Mouse (Mus musculus): ENCODE results near the gene Nipbl. TPM values are rescaled to one million over a fixed set of nuclear protein-coding genes. Genes with fewer than 3 reads are reported as not detected.

Nipbl gene
- polyA plus RNA-seq, 1 experiment: 7.1 TPM

GRCm38 (mm10) chr15:8325629-8326028, 118.6 kb downstream of the Nipbl start:
- WGBS: 94% methylated on average over 2 of the region's 2 CpGs
- DNase-seq: no peak
- TF ChIP-seq CTCF (IDR thresholded peaks at IDR 0.05; ENCODE audit: insufficient read depth, low read length): no peak
- no peak for TF ChIP-seq POLR2A (IDR thresholded peaks at IDR 0.05; ENCODE audit: borderline replicate concordance, extremely low read depth, low read depth, low read length)
- Histone ChIP-seq H3K4me1 (ENCODE audit: control insufficient read depth, insufficient read depth, low read length) (no peaks in the 10 kb centered on the region), H3K4me3 (replicated peaks; ENCODE audit: extremely low read depth, low read depth, low read length) (no peak overlapping the region)

GRCm38 (mm10) chr15:8324833-8325232, 119.4 kb downstream of the Nipbl start:
- no peak for DNase-seq
- TF ChIP-seq POLR2A (IDR thresholded peaks at IDR 0.05; ENCODE audit: borderline replicate concordance, extremely low read depth, low read depth, low read length): no peak
- TF ChIP-seq CTCF (IDR thresholded peaks at IDR 0.05; ENCODE audit: insufficient read depth, low read length): no peak
- WGBS: 94% methylated on average over 2 of the region's 2 CpGs
- Histone ChIP-seq H3K4me1 (ENCODE audit: control insufficient read depth, insufficient read depth, low read length) (no peaks in the 10 kb centered on the region), H3K4me3 (replicated peaks; ENCODE audit: extremely low read depth, low read depth, low read length) (no peak overlapping the region)

- Histone ChIP-seq H3K4me1 (ENCODE audit: control insufficient read depth, insufficient read depth, low read length) (no peaks in the 10 kb centered on the region), H3K4me3 (replicated peaks; ENCODE audit: extremely low read depth, low read depth, low read length) (no peak overlapping the region)
- TF ChIP-seq CTCF (IDR thresholded peaks at IDR 0.05; ENCODE audit: insufficient read depth, low read length) (no peak), POLR2A (IDR thresholded peaks at IDR 0.05; ENCODE audit: borderline replicate concordance, extremely low read depth, low read depth, low read length) (no peak)
- 88% methylated on average over 4 of the region's 4 CpGs for WGBS
- DNase-seq: no peak
Observed at GRCm38 (mm10) chr15:8324061-8324460, 120.2 kb downstream of the Nipbl start.

- Histone ChIP-seq H3K4me3 (replicated peaks; ENCODE audit: extremely low read depth, low read depth, low read length) (no peak overlapping the region), H3K4me1 (ENCODE audit: control insufficient read depth, insufficient read depth, low read length) (no peaks in the 10 kb centered on the region)
- TF ChIP-seq CTCF (IDR thresholded peaks at IDR 0.05; ENCODE audit: insufficient read depth, low read length) (no peak), POLR2A (IDR thresholded peaks at IDR 0.05; ENCODE audit: borderline replicate concordance, extremely low read depth, low read depth, low read length) (no peak)
- no peak for DNase-seq
- WGBS: 85% methylated on average over 5 of the region's 5 CpGs
Observed at GRCm38 (mm10) chr15:8321491-8321890, 122.8 kb downstream of the Nipbl start.

- Histone ChIP-seq H3K4me1 (ENCODE audit: control insufficient read depth, insufficient read depth, low read length) (no peaks in the 10 kb centered on the region), H3K4me3 (replicated peaks; ENCODE audit: extremely low read depth, low read depth, low read length) (no peak overlapping the region)
- no peak for DNase-seq
- TF ChIP-seq POLR2A (IDR thresholded peaks at IDR 0.05; ENCODE audit: borderline replicate concordance, extremely low read depth, low read depth, low read length) (no peak), CTCF (IDR thresholded peaks at IDR 0.05; ENCODE audit: insufficient read depth, low read length) (no peak)
- 95% methylated on average over 5 of the region's 5 CpGs for WGBS
Observed at GRCm38 (mm10) chr15:8319191-8319590, 125.1 kb downstream of the Nipbl start.

GRCm38 (mm10) chr15:8317381-8317780, 126.9 kb downstream of the Nipbl start:
- WGBS: 91% methylated on average over 4 of the region's 4 CpGs
- no peak for TF ChIP-seq CTCF (IDR thresholded peaks at IDR 0.05; ENCODE audit: insufficient read depth, low read length)
- no peak for TF ChIP-seq POLR2A (IDR thresholded peaks at IDR 0.05; ENCODE audit: borderline replicate concordance, extremely low read depth, low read depth, low read length)
- no peaks in the 10 kb centered on the region for H3K4me1 ChIP-seq (ENCODE audit: control insufficient read depth, insufficient read depth, low read length)
- no peak overlapping the region for H3K4me3 ChIP-seq (replicated peaks; ENCODE audit: extremely low read depth, low read depth, low read length)
- DNase-seq: no peak

GRCm38 (mm10) chr15:8305474-8305873, 138.8 kb downstream of the Nipbl start:
- TF ChIP-seq CTCF (IDR thresholded peaks at IDR 0.05; ENCODE audit: insufficient read depth, low read length): no peak
- TF ChIP-seq POLR2A (IDR thresholded peaks at IDR 0.05; ENCODE audit: borderline replicate concordance, extremely low read depth, low read depth, low read length): no peak
- Histone ChIP-seq H3K4me3 (replicated peaks; ENCODE audit: extremely low read depth, low read depth, low read length) (no peak overlapping the region), H3K4me1 (ENCODE audit: control insufficient read depth, insufficient read depth, low read length) (no peaks in the 10 kb centered on the region)
- WGBS: 66% methylated on average over 1 of the region's 1 CpGs
- DNase-seq: no peak

- Histone ChIP-seq H3K4me3 (replicated peaks; ENCODE audit: extremely low read depth, low read depth, low read length) (no peak overlapping the region), H3K4me1 (ENCODE audit: control insufficient read depth, insufficient read depth, low read length) (no peaks in the 10 kb centered on the region)
- 88% methylated on average over 10 of the region's 10 CpGs for WGBS
- no peak for TF ChIP-seq POLR2A (IDR thresholded peaks at IDR 0.05; ENCODE audit: borderline replicate concordance, extremely low read depth, low read depth, low read length)
- no peak for TF ChIP-seq CTCF (IDR thresholded peaks at IDR 0.05; ENCODE audit: insufficient read depth, low read length)
- no peak for DNase-seq
Observed at GRCm38 (mm10) chr15:8302944-8303343, 141.3 kb downstream of the Nipbl start.

- Histone ChIP-seq H3K4me1 (ENCODE audit: control insufficient read depth, insufficient read depth, low read length) (no peaks in the 10 kb centered on the region), H3K4me3 (replicated peaks; ENCODE audit: extremely low read depth, low read depth, low read length) (no peak overlapping the region)
- no peak for DNase-seq
- TF ChIP-seq POLR2A (IDR thresholded peaks at IDR 0.05; ENCODE audit: borderline replicate concordance, extremely low read depth, low read depth, low read length) (no peak), CTCF (IDR thresholded peaks at IDR 0.05; ENCODE audit: insufficient read depth, low read length) (no peak)
- WGBS: 90% methylated on average over 6 of the region's 6 CpGs
Observed at GRCm38 (mm10) chr15:8294150-8294549, 150.1 kb downstream of the Nipbl start.

- TF ChIP-seq CTCF (IDR thresholded peaks at IDR 0.05; ENCODE audit: insufficient read depth, low read length) (no peak), POLR2A (IDR thresholded peaks at IDR 0.05; ENCODE audit: borderline replicate concordance, extremely low read depth, low read depth, low read length) (no peak)
- Histone ChIP-seq H3K4me1 (ENCODE audit: control insufficient read depth, insufficient read depth, low read length) (no peaks in the 10 kb centered on the region), H3K4me3 (replicated peaks; ENCODE audit: extremely low read depth, low read depth, low read length) (no peak overlapping the region)
- no peak for DNase-seq
- WGBS: 91% methylated on average over 14 of the region's 14 CpGs
Observed at GRCm38 (mm10) chr15:8291251-8291650, 153.0 kb downstream of the Nipbl start.

Data from lung, adult 2 months (tissue).